Mouse (Mus musculus): ENCODE data around the gene Lamb1.

Lamb1 gene

DNA sequence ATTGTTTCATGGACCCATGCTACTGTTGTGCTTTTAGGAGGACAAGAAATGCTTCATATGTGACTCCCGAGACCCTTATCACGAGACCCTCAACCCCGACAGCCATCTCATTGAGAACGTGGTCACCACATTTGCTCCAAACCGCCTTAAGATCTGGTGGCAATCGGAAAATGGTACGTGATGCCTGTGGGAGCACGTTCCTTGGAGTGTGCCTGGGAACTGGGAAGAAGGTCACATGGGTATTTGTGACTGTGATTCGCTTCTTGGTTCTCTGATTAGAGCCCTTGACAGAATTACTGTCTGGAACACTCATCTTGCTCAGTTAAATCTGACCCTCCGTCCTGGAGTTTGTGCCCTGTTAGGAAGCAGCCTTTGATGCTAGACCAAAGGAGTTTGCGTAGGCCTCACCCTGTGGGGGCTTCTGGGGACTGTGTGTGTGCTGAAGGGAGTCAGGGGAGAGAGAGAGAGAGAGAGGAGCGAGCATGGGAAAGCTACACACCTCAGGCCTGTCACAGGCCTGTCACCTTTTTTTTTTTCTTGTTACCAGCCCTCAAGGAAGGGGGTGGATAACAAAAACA, 4.1 kb downstream of the Lamb1 start:
- no peak for TF ChIP-seq GATA4 (IDR thresholded peaks at IDR 0.05; ENCODE audit: insufficient replicate concordance, low read length)

DNA sequence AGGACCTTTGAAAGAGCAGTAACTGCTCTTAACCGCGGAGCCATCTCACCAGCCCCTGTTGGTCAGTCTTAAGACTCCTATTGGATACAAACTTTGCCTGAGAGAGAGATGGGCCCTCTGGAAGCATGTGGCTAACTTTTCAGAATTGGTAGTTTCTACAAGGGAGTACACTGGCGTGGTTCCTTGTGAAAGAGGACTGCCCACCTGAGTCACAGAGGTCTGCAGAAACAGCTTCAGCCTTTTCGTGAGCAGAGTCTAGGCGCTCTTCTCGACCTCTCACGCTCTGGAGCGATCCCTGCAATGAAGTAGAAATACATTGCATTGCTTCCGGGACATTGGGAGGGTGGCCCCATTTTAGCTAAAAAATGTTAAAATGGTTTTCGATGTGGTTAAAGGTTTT, 5.3 kb downstream of the Lamb1 start:
- no peak for TF ChIP-seq GATA4 (IDR thresholded peaks at IDR 0.05; ENCODE audit: insufficient replicate concordance, low read length)

DNA sequence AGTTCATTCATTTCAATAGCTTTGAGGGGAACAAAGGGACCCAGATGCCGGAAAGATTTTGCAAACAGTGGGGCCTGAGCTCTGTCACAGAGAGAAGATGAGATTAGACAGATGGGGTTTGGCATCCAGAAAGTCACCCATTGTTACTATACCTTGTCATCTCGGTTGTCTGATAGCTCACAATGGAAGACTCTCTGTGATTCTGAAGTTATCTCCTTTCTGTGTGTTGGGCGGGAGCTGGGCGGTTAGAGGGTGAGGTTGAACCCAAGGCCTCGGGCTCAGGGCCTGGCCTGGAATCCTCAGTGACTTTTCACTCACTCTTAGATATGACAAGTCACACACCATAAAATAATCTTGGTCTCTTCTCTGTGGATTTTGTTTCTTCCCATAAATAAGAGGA, 5.7 kb downstream of the Lamb1 start:
- no peak for TF ChIP-seq GATA4 (IDR thresholded peaks at IDR 0.05; ENCODE audit: insufficient replicate concordance, low read length)

DNA sequence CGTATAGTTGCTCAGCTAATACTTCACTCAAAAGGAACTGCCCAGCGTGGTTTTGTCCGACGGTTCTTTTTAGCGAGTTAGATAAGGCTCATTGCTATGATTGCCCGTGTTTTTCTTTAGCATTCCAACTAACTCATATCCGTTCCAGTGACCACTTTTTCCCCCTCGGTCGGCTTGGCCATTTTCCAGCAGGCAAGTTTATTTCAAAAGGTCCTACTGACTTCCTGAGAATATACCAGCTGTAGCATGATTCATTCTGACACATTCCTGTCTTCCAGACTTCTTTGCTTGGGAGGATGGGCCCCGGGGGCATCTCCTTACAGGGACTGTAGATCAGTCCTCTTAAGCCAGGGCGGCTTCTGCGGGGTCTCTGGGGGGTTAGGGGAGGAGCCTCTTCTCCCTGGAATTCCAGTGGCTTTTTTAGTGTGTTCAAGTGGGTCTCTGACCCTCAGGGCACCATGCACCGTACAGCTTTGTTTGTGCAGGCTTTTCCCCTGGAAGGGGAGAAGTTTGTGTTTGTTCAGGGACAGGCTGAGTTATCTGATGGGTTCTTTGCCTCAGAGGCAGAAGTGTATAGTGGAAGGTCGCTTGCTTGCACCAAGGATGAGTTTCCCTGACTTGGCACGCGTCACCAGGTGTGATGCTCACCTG, 6.5 kb downstream of the Lamb1 start:
- no peak; the same call in 1 of the 2 replicates for TF ChIP-seq GATA4 (IDR thresholded peaks at IDR 0.05; ENCODE audit: insufficient replicate concordance, low read length)

DNA sequence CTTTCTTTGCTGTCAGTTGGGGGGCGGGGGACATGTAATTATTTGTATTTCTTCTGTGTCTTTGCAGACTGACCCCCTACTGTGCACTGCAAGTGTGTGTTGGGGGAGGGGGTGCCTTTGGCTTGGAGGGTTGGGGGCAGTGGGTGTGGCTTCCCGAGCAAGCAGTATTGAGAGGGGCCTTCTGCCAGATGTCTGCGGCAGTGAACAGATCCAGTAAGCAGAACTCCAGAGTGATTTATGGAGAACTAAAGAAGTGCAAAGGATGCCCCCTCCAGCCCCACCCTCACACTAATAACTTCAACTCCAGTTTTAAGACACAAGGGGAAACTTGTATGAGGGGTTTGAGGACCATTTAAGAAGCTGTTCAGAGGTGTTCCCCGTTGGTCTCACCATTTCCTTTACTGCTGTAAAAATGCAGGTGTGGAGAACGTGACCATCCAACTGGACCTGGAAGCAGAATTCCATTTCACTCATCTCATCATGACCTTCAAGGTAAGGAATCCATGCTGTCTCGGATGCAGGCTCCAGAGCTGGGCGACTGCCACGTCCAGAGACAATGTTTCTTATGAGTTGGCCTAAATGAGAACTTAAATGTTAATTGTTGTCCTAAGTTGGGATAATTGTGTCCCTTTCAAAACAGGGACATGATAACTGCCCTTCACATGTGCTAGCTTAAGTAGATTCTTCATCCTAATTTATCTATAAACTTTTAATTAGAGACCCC, 7.1 kb downstream of the Lamb1 start:
- TF ChIP-seq GATA4 (IDR thresholded peaks at IDR 0.05; ENCODE audit: insufficient replicate concordance, low read length), result no peak

DNA sequence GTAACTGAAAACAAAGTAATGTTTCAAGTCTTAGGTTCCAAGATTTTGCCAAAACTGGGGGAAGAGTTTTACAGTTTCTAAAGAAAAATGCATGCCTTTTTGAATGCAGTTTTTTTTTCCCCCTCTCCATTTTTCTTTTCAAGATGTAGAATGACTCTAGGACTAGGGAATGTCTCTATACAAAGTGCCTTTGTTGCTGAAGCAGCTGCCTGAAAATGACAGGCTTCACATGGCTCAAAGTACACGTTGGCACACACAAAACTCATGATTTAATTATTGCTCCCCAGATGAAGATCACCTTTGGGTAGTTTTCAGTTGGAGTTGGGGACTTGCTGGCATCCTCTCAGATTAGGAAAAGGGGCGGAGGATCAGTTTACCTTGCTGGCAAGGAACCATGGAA, 7.8 kb downstream of the Lamb1 start:
- no peak for TF ChIP-seq GATA4 (IDR thresholded peaks at IDR 0.05; ENCODE audit: insufficient replicate concordance, low read length)

DNA sequence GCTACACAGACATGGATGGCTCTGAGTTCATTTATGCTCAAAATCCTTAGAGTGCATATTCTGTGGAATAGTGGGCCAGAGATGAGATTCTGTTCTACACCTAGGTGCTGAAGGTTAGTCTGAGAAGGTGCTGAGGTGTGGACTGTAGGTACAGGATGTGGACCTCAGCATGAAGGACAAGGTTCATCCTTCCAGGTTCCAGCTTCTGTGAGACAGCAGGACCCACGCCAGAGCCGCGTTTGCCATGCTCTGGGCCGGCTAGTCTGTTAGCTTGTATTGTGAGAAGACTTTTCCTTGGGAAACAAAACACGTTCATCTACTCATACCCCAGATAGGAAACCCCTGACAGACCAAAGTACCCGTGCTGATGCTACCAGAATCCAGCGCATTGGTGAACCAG, 8.6 kb downstream of the Lamb1 start:
- no peak for TF ChIP-seq GATA4 (IDR thresholded peaks at IDR 0.05; ENCODE audit: insufficient replicate concordance, low read length)

DNA sequence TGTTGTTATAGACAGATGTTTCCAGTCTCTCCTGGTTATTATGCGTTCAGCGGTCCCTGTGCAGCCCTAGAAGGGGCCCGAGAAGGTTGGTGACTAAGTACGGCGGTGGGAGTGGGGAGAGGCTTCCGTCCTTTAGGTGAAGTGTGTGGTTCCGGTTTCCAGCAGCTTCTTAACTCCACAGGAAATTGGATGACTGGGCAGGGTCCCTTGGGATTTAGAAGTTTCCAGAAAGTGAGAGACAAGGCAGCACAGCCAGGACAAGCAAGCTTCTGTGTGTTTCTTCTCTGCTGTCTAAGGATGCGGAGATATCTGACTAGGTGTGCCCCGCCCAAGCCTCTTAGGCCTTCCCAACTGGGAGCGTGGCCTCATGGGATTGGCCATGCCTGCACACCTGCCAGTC, 10.4 kb downstream of the Lamb1 start:
- no peak for TF ChIP-seq GATA4 (IDR thresholded peaks at IDR 0.05; ENCODE audit: insufficient replicate concordance, low read length)

DNA sequence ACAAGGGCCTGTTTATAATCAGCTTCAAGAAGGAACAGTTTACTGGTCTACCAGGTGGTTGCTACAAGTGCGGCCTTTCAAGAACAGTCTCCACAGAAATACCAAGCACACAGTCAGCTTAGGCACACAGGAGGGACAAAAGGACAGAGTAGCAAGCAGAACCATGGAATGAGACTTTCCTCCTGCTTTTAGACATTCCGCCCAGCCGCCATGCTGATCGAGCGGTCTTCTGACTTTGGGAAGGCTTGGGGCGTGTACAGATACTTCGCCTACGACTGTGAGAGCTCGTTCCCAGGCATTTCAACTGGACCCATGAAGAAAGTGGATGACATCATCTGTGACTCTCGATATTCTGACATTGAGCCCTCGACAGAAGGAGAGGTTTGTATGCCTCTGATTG, 13.2 kb downstream of the Lamb1 start:
- TF ChIP-seq GATA4 (IDR thresholded peaks at IDR 0.05; ENCODE audit: insufficient replicate concordance, low read length), result no peak

DNA sequence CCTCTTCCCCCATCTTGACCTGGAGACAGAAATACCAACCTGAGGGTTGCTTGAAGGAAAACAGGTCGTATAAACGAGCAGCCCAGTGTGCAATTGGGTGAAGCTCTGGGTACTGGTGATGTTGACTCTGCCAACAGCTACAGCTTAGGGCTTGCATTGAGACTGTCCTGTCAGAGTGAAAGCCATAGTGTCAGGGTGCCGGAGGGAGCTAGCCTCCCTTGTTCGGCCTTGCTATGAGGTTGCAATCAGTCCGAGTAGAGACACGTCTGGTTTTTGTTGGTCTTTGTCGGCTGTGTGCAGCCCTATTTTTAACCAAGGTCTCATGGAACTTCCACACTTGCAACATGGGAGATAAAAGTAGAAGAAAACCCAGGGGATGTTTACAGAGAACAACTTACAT, 15.3 kb downstream of the Lamb1 start:
- no peak for TF ChIP-seq GATA4 (IDR thresholded peaks at IDR 0.05; ENCODE audit: insufficient replicate concordance, low read length)

DNA sequence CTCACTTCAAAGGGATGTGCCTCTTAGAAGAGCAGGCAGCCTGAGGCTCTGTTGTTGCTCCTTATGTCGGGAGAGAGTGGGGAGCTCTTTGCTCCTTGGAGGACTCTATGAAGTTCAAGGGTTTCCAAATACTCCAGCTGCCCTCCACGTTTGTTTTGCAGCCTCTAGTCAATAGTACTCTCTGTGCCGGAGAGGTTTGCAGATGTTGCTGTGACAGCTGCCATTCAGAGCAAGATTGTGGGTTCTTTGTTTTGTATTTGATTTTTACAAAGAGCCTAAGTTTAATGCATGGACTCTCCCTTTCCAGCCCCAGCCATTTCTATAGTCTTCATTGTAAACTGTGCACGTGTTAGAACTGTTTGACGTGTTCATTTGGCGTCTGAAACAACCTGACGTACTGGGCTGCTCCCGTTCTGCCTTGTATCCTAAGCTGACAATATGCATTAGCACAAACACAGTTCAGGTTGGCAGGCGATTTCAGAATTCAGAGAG, 16.1 kb downstream of the Lamb1 start:
- no peak for TF ChIP-seq GATA4 (IDR thresholded peaks at IDR 0.05; ENCODE audit: insufficient replicate concordance, low read length)

DNA sequence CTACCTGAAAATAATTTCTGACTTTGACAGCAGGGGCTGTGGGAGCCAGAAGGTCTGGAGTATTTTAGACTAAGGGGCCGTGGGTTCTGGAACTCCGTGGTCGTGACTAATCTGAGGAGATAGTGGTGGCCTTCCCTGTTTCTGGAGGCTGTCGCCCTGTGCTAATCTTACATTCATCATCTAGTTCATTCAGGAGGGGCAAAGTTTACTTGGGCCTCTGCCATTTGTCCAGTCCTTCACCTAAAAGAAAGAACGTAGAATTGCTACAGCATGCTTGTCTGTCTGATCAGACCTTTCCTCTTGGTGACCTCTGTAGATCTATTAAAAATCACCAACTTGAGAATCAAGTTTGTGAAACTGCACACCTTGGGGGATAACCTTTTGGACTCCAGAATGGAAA, 17.2 kb downstream of the Lamb1 start:
- no peak for TF ChIP-seq GATA4 (IDR thresholded peaks at IDR 0.05; ENCODE audit: insufficient replicate concordance, low read length)

DNA sequence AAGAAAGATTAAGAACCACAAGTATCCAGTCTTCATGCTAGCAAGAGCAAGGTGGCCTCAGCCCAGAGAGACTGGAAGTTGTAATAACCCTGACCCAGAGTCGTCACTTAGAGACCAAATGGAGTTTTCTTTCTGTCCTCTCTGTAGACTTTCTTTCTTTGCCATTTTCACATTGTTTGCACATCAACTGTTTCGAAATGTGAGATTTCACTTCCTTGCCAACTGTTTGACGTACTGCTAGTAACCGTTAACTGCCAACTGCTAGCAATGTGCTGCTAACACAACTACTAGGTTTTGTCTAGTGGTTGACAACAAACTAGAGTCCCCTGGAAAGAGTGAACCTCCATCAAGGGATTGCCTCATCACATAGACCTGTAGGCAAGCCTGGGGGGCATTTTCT, 18.1 kb downstream of the Lamb1 start:
- TF ChIP-seq GATA4 (IDR thresholded peaks at IDR 0.05; ENCODE audit: insufficient replicate concordance, low read length), result no peak

DNA sequence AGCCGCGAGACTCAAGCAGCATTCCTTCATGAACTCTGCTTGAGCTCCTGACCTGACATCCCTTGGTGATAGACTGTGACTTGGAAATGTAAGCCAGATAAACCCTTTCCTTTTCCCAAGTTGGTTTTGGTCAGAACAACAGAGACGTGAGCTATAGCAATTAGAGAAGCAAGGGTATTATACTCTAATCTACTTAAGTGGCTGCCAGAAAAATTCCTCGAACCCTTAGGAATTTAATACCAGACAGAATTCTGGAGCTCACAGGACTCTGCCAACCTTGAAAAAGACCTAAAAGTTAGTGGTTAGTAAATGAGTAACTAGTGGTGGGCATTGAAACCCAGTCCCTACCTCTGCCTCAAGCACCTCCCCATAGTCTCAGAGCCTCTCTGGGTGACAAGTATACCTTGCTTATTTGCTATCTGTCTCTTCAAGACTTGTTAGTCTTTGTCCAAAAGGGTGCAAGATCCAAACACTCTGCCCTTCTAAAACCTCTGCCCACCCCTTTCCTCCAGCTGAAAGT, 18.6 kb downstream of the Lamb1 start:
- TF ChIP-seq GATA4 (IDR thresholded peaks at IDR 0.05; ENCODE audit: insufficient replicate concordance, low read length), result no peak

DNA sequence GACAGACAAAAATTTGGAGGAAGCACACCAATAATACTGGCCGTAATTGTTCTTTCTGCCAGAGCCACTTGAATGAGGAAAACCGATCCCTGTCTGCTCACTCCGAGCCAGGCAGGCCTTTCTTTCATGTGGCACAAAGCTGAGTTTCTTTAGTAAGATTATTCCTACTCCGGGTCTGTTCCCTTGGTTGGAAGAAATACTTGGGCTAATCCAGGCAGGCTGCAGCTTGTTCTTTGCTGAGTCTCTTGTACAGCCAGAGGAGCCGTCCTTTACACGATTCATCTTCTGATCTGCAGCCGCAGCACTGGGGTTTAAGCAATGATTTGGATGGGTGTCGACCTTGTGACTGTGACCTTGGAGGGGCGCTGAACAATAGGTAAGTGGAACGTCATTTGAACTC, 24.0 kb downstream of the Lamb1 start:
- TF ChIP-seq GATA4 (IDR thresholded peaks at IDR 0.05; ENCODE audit: insufficient replicate concordance, low read length), result no peak

DNA sequence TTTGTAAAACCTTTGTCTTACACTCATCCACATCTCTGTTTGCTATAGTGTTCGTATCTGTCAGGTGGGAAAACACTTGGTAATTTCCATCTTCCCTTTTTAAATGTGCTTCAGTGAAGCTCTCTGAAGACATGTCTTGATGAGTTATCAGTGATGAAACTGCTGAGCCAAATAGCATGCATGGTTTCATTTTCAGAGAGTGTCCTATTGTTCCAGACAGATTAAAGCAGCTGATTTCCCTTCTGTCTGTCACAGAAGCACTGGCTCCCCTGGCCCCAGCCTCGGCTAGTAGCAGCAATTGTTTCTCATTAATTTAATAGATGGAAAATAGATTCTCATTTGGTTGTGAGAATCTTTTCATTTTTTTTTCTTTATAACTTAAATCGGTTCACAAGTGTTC, 25.9 kb downstream of the Lamb1 start:
- TF ChIP-seq GATA4 (IDR thresholded peaks at IDR 0.05; ENCODE audit: insufficient replicate concordance, low read length), result no peak

Data from liver, adult (tissue).